Mouse (Mus musculus): ENCODE measurements at regions not wholly inside any gene's neighbourhood (a gene's known extent, or its start where the extent isn't known, plus 50 kb on each side); places are given as distances from the start of the nearest gene placed in this dataset.

DNA sequence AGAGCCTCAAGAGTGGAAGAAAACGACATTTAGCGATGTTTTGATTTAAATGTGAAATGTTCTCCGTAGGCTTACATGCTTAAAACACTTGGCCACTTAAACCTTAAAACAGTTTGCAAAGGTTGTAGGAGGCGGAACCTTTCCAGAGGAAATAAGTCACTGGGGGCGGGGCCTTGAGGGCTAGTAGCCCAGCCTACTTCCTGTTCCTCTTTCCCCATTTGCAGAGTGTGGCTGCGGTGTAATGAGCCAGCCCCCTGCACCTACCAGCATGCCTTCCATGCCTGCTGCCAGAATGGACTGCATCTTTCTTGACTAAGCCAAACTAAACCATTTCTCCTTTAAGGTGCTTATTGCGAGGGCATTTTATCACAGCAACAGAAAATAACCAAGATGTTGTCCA, 103.0 kb upstream of the Arntl start:
- ATAC-seq (ENCODE audit: low read depth): no peak
- Histone ChIP-seq H3K4me1 (ENCODE audit: control insufficient read depth, insufficient read depth, low read length) (no peaks in the 10 kb centered on the region), H3K4me2 (ENCODE audit: low read depth, low read length) (no peak overlapping the region), H3K9ac (replicated peaks; ENCODE audit: low read depth, low read length) (no peak overlapping the region), H3K27ac (ENCODE audit: low read depth, low read length) (no peak overlapping the region), H3K27me3 (ENCODE audit: control insufficient read depth, insufficient read depth, low read length) (no peaks in the 10 kb centered on the region), H3K4me3 (ENCODE audit: low read depth, low read length) (no peak overlapping the region), H3K9me3 (ENCODE audit: control insufficient read depth, low read length) (no peaks in the 10 kb centered on the region), H3K36me3 (ENCODE audit: control insufficient read depth, insufficient read depth, low read length) (no peaks in the 10 kb centered on the region)
- WGBS: 93% methylated on average over 7 of the region's 7 CpGs

DNA sequence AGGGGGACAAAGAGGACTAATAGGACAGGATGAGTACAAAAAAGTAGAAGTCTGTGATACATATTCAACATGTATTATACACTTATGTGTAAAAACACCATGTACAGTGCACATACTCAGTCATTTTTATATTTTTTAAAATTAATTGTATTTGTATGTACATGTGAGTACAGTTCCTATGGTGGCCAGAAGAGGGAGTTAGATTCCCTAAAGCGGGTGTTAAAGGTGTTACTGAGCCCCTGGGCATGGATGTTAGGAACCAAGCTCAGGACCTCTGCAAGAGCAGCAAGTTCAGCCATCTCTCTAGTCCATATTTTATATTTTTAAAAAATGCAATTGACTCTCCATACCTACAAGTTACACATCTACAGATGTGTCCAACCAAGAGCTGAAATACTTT, 101.9 kb upstream of the Arntl start:
- WGBS: 40% methylated on average over 1 of the region's 1 CpGs
- ATAC-seq (ENCODE audit: low read depth): no peak

DNA sequence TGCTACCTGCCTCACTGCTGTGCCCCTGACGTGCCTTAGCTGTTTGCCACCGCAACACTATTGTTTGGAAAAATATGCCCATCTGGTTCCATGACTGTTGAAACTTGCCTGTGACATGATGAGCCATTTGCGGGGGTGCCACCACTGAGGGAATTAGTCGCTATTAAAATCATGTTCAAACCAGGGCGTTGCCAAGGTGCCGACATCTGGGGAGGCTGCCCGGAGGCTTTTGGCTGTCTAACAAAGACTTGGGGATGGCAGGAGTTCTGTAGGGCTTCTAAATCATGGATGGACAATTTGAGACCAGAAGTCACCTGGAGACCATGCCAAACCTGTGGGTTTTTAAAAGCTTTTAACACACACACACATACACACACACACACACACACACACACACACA, 100.5 kb upstream of the Arntl start:
- ATAC-seq (ENCODE audit: low read depth): no peak
- Histone ChIP-seq H3K9me3 (ENCODE audit: control insufficient read depth, low read length) (no peaks in the 10 kb centered on the region), H3K36me3 (ENCODE audit: control insufficient read depth, insufficient read depth, low read length) (no peaks in the 10 kb centered on the region), H3K4me2 (ENCODE audit: low read depth, low read length) (no peak overlapping the region), H3K4me3 (ENCODE audit: low read depth, low read length) (no peak overlapping the region), H3K4me1 (ENCODE audit: control insufficient read depth, insufficient read depth, low read length) (no peaks in the 10 kb centered on the region), H3K27me3 (ENCODE audit: control insufficient read depth, insufficient read depth, low read length) (no peaks in the 10 kb centered on the region), H3K9ac (replicated peaks; ENCODE audit: low read depth, low read length) (no peak overlapping the region), H3K27ac (ENCODE audit: low read depth, low read length) (no peak overlapping the region)
- 61% methylated on average over 7 of the region's 7 CpGs for WGBS

More for the DNA sequence above, 101.9 kb upstream of the Arntl start:
- Histone ChIP-seq H3K36me3 (ENCODE audit: control insufficient read depth, insufficient read depth, low read length) (no peaks in the 10 kb centered on the region), H3K9me3 (ENCODE audit: control insufficient read depth, low read length) (no peaks in the 10 kb centered on the region), H3K4me3 (ENCODE audit: low read depth, low read length) (no peak overlapping the region), H3K27me3 (ENCODE audit: control insufficient read depth, insufficient read depth, low read length) (no peaks in the 10 kb centered on the region), H3K27ac (ENCODE audit: low read depth, low read length) (no peak overlapping the region), H3K4me2 (ENCODE audit: low read depth, low read length) (no peak overlapping the region), H3K4me1 (ENCODE audit: control insufficient read depth, insufficient read depth, low read length) (no peaks in the 10 kb centered on the region), H3K9ac (replicated peaks; ENCODE audit: low read depth, low read length) (no peak overlapping the region)

DNA sequence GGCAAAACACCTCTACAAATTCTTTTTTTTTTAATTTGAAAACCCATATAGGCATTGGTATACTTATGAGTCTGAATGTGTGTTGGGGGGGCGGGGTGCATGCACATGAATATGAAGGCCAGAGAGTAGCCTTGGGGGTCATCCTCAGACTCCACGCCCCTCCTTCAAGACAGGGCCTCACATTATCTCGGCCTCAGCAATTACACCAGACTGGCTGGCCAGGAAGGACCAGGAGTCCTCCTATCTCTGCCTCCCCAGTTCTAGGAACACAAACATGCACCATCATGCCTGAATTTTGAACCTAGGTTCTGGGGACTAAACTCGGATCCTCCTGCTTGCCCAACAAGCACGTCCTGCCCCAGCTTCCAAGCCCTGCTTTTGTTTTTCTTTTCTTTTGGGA, 99.3 kb upstream of the Arntl start:
- 86% methylated on average over 5 of the region's 5 CpGs for WGBS
- H3K27me3 ChIP-seq (ENCODE audit: control insufficient read depth, insufficient read depth, low read length): no peaks in the 10 kb centered on the region
- no peak overlapping the region for H3K9ac ChIP-seq (replicated peaks; ENCODE audit: low read depth, low read length)
- H3K4me1 ChIP-seq (ENCODE audit: control insufficient read depth, insufficient read depth, low read length): no peaks in the 10 kb centered on the region
- no peak overlapping the region for H3K4me2 ChIP-seq (ENCODE audit: low read depth, low read length)
- no peak for ATAC-seq (ENCODE audit: low read depth)
- H3K9me3 ChIP-seq (ENCODE audit: control insufficient read depth, low read length): no peaks in the 10 kb centered on the region
- no peaks in the 10 kb centered on the region for H3K36me3 ChIP-seq (ENCODE audit: control insufficient read depth, insufficient read depth, low read length)
- H3K4me3 ChIP-seq (ENCODE audit: low read depth, low read length): no peak overlapping the region
- no peak overlapping the region for H3K27ac ChIP-seq (ENCODE audit: low read depth, low read length)

DNA sequence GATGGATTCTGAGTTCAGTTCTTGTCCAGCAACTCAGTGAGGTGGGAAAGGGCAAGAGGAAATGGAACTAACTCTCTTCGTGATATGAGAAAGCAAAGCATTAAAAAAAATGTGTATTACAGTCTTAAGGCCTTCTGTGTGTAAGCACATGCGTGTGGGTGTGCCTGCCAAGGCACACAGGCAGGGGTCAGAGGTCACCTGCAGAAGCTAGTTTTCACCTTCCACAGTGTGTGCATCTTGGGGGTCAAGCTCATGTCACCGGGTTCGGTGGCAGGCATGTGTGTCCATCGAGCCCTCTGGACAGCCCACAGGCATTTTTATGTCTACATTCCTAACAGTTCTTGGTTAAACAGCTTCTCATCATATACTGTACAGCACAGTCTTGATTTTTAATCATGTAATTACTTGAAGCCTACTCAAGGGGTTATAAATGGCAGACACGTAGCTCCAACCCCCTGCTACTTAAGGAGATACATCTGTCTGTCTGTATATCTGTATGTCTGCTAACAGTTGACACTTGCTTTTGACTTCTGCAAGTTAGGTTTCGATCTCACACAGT, 98.7 kb upstream of the Arntl start:
- Histone ChIP-seq H3K4me1 (ENCODE audit: control insufficient read depth, insufficient read depth, low read length) (no peaks in the 10 kb centered on the region), H3K27me3 (ENCODE audit: control insufficient read depth, insufficient read depth, low read length) (no peaks in the 10 kb centered on the region), H3K9me3 (ENCODE audit: control insufficient read depth, low read length) (no peaks in the 10 kb centered on the region), H3K27ac (ENCODE audit: low read depth, low read length) (no peak overlapping the region), H3K4me3 (ENCODE audit: low read depth, low read length) (no peak overlapping the region), H3K4me2 (ENCODE audit: low read depth, low read length) (no peak overlapping the region), H3K36me3 (ENCODE audit: control insufficient read depth, insufficient read depth, low read length) (no peaks in the 10 kb centered on the region), H3K9ac (replicated peaks; ENCODE audit: low read depth, low read length) (no peak overlapping the region)
- WGBS: 85% methylated on average over 7 of the region's 7 CpGs
- no peak for ATAC-seq (ENCODE audit: low read depth)

DNA sequence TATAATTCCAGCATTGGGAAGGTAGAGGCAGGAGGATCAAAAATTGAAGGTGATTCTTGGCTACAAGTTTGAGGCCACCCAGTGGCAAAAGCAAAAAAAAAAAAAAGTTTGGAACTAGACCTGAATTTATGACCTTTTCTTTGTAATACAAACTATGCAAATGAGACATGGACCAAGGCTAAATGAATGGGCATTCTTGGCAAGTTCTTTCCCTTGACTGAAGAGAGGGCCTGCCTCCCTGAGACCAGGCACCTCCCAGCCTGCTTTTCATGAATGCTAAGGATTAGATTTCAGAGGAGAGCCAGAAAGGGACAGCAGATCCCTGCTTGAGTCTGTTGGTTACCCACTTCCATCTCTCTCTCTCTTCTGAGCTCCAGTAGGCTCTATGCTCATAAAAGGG, 97.8 kb upstream of the Arntl start:
- Histone ChIP-seq H3K9ac (replicated peaks; ENCODE audit: low read depth, low read length) (no peak overlapping the region), H3K4me1 (ENCODE audit: control insufficient read depth, insufficient read depth, low read length) (no peaks in the 10 kb centered on the region), H3K4me2 (ENCODE audit: low read depth, low read length) (no peak overlapping the region), H3K27me3 (ENCODE audit: control insufficient read depth, insufficient read depth, low read length) (no peaks in the 10 kb centered on the region), H3K4me3 (ENCODE audit: low read depth, low read length) (no peak overlapping the region), H3K9me3 (ENCODE audit: control insufficient read depth, low read length) (no peaks in the 10 kb centered on the region), H3K27ac (ENCODE audit: low read depth, low read length) (no peak overlapping the region), H3K36me3 (ENCODE audit: control insufficient read depth, insufficient read depth, low read length) (no peaks in the 10 kb centered on the region)
- ATAC-seq (ENCODE audit: low read depth): no peak

DNA sequence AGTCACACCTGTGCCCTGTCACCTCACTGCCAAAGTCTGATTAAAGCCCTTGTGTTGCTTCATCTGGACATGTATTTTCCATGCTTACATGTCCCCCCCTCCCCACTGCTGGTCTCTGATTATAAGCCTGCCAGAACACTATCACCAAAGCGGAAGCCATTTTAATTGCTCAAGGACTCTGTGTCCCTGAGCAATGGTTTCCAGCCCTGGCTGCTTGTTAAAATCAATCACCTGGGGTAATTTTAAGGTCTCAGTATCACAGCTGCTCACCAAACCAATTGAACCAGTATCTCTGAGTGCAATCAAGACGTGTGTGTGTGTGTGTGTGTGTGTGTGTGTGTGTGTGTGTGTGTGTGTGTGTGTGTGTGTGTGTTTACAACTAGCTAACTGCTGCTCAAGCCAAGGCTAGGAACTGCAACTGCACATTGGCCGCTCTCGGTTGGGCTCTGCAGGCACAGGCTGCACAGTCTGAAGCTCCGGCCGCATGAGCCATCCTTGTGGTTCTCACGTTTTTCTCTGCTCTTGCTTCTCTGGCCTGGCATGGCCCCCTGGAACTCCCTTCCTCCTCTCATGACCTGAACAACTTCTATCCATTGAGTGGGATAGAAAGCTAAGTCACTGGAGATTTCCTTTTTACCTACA, 96.3 kb upstream of the Arntl start:
- Histone ChIP-seq H3K27me3 (ENCODE audit: control insufficient read depth, insufficient read depth, low read length) (no peaks in the 10 kb centered on the region), H3K36me3 (ENCODE audit: control insufficient read depth, insufficient read depth, low read length) (no peaks in the 10 kb centered on the region), H3K4me1 (ENCODE audit: control insufficient read depth, insufficient read depth, low read length) (no peaks in the 10 kb centered on the region), H3K9ac (replicated peaks; ENCODE audit: low read depth, low read length) (no peak overlapping the region), H3K4me3 (ENCODE audit: low read depth, low read length) (no peak overlapping the region), H3K27ac (ENCODE audit: low read depth, low read length) (no peak overlapping the region), H3K4me2 (ENCODE audit: low read depth, low read length) (no peak overlapping the region), H3K9me3 (ENCODE audit: control insufficient read depth, low read length) (no peaks in the 10 kb centered on the region)
- peak; percentile 46; the same call in 1 of the 2 replicates for ATAC-seq (ENCODE audit: low read depth)
- WGBS: 54% methylated on average over 7 of the region's 7 CpGs

DNA sequence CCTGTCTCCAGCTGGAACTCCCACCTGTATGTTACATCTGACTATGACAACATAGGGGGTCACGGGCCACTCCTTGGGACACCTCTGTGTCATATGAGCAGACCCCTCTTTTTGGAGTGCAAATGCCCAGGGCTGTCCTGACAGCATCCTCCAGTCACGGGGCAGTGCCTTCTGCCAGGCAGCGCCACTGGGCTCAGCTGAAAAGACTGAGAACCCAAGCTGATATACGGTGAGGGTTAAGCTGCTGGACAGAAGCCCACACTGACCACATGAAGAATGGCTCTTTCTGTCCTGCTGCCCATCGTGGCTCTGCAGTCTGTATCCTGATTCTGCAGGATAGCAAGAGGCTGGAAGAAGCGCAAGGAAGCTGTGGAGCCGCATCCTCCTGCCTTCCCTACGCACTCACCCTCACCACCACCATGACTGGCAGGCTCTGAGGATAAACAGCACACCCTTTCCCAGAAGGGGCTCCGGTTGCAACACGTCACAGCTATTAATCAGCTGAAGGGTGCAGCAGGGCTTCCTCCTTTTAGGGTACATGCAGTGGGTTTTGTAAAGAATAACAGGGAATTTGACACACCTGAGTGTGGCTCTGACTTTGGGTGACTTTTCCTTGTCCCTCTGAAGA, 93.9 kb upstream of the Arntl start:
- Histone ChIP-seq H3K4me2 (ENCODE audit: low read depth, low read length) (no peak overlapping the region), H3K36me3 (ENCODE audit: control insufficient read depth, insufficient read depth, low read length) (no peaks in the 10 kb centered on the region), H3K9me3 (ENCODE audit: control insufficient read depth, low read length) (no peaks in the 10 kb centered on the region), H3K27ac (ENCODE audit: low read depth, low read length) (no peak overlapping the region), H3K27me3 (ENCODE audit: control insufficient read depth, insufficient read depth, low read length) (no peaks in the 10 kb centered on the region), H3K4me3 (ENCODE audit: low read depth, low read length) (no peak overlapping the region), H3K4me1 (ENCODE audit: control insufficient read depth, insufficient read depth, low read length) (no peaks in the 10 kb centered on the region), H3K9ac (replicated peaks; ENCODE audit: low read depth, low read length) (no peak overlapping the region)
- 68% methylated on average over 10 of the region's 10 CpGs for WGBS
- ATAC-seq (ENCODE audit: low read depth): no peak

DNA sequence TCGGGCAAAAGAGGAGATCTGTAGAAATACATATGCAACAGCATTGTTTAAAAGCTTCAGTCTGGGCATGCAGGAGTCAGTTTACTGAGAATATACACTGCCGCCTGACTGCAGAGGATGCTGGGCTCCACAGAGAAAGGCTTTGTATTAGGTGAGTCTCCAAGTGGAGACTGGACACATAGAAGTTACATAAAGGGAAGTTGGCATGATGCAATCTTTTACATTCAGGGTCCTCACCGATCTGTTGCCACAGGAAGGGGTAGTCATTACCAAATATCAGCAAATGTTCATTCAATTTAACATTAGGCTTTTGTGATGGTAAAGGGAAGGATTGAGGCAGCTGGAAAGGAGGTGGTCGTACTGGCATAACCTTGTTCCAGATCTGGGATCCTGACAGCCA, 89.7 kb upstream of the Arntl start:
- Histone ChIP-seq H3K36me3 (ENCODE audit: control insufficient read depth, insufficient read depth, low read length) (no peaks in the 10 kb centered on the region), H3K27me3 (ENCODE audit: control insufficient read depth, insufficient read depth, low read length) (no peaks in the 10 kb centered on the region), H3K4me1 (ENCODE audit: control insufficient read depth, insufficient read depth, low read length) (no peaks in the 10 kb centered on the region), H3K9ac (replicated peaks; ENCODE audit: low read depth, low read length) (no peak overlapping the region), H3K27ac (ENCODE audit: low read depth, low read length) (no peak overlapping the region), H3K4me2 (ENCODE audit: low read depth, low read length) (no peak overlapping the region), H3K4me3 (ENCODE audit: low read depth, low read length) (no peak overlapping the region), H3K9me3 (ENCODE audit: control insufficient read depth, low read length) (no peaks in the 10 kb centered on the region)
- 93% methylated on average over 4 of the region's 4 CpGs for WGBS
- no peak for ATAC-seq (ENCODE audit: low read depth)

All from neural tube, embryonic 14.5 days (tissue).